Mouse (Mus musculus): ENCODE measurements at regions not wholly inside any gene's neighbourhood (a gene's known extent, or its start where the extent isn't known, plus 50 kb on each side); places are given as distances from the start of the nearest gene placed in this dataset.

DNA sequence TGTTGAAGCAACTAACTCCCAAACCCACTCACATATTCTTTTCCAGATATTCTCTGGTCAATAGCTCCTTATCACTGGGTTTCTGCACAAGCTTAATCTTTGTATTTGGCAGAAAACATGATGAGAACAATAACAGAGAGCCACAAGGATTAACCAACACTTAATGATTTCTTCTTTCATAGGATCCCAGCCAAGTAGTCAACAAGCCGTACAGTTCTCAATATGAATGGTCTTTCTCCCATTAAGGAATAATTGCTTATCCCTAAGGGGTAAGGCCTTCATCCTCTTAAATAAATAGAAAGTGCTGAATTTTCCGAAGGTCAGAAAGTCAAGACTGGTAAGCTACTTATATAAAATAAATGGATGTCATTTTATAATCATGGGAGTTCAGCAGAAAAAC is 181.3 kb upstream of the Paip1 start:
- TF ChIP-seq CTCF (IDR thresholded peaks at IDR 0.05; ENCODE audit: borderline replicate concordance, insufficient read depth, low read depth, low read length) (no peak), POLR2A (IDR thresholded peaks at IDR 0.05; ENCODE audit: borderline replicate concordance, insufficient read depth, low read length) (no peak)
